Mouse (Mus musculus) heart, adult 2 months (tissue): ENCODE measurements around the gene Olfr1382.

ENCODE experiments used
- CTCF ChIP-seq: fragments of 200-600 bp; IDR thresholded peaks from 2 replicates; pipeline ENCODE4 v1.8.1; 2022; ENCODE audit warnings: antibody characterized with exemption, mild to moderate bottlenecking, moderate library complexity
- POLR2A ChIP-seq: fragments of 200-500 bp; IDR thresholded peaks from 2 replicates; pipeline ENCODE4 v1.6.1; 2011; ENCODE audit warnings: mild to moderate bottlenecking, low read depth, low read length, control low read depth; ENCODE audit not compliant: insufficient read depth

GRCm38 (mm10) chr11:49518086-49518485 lies 10.0 kb upstream of the Olfr1382 start:
- TF ChIP-seq CTCF = no peak
- TF ChIP-seq POLR2A = no peak
